Mouse (Mus musculus) Patski (cell line): ENCODE results near the gene Plekhh3. TPM values are rescaled to one million over a fixed set of nuclear protein-coding genes. Genes with fewer than 3 reads are reported as not detected.
A peak's percentile ranks its signal among the peaks of the same experiment; 100 is the strongest.

Experiments
- ATAC-seq: fragments of 100-300 bp; one replicate; pipeline ENCODE4 v1.8.0; 2021
- CTCF ChIA-PET: fragments of 350-600 bp; sonication (Branson Sonifier 250); formaldehyde crosslinking; loops from one replicate; lab custom pipeline; 2022; ENCODE audit warnings: inconsistent platforms; lab: Charles Lee
- POLR2A ChIA-PET: fragments of 350-600 bp; sonication (Branson Sonifier 250); formaldehyde crosslinking; loops from one replicate; lab custom pipeline; 2022; ENCODE audit warnings: antibody characterized with exemption, inconsistent platforms; lab: Charles Lee
- DNase-seq: peaks from one replicate; pipeline ENCODE4 v3.0.0-alpha.2; 2011; ENCODE audit warnings: low read depth, low spot score
- H3K27me3 ChIP-seq: fragments of 371-371 bp; one replicate; pipeline ENCODE4 v1.5.1; 2021
- CTCF ChIP-seq: fragments of 100-300 bp; IDR thresholded peaks from one replicate; pipeline ENCODE4 v1.5.1; 2021
- in situ Hi-C: fragments of 300-500 bp; cut with MboI; formaldehyde crosslinking; loops from 3 replicates; pipeline ENCODE4 v1.11.1; 2018; ENCODE audit warnings: low pct_unique_long_range_greater_than_20kb, mixed read lengths
- polyA plus RNA-seq: library from polyadenylated mRNA; unstranded; gene quantifications from one replicate; pipeline ENCODE4 v1.2.3, GENCODE M21; 2021

Plekhh3 gene
- polyA plus RNA-seq, 1 experiment from 2014 or later = 33.3 TPM

DNA sequence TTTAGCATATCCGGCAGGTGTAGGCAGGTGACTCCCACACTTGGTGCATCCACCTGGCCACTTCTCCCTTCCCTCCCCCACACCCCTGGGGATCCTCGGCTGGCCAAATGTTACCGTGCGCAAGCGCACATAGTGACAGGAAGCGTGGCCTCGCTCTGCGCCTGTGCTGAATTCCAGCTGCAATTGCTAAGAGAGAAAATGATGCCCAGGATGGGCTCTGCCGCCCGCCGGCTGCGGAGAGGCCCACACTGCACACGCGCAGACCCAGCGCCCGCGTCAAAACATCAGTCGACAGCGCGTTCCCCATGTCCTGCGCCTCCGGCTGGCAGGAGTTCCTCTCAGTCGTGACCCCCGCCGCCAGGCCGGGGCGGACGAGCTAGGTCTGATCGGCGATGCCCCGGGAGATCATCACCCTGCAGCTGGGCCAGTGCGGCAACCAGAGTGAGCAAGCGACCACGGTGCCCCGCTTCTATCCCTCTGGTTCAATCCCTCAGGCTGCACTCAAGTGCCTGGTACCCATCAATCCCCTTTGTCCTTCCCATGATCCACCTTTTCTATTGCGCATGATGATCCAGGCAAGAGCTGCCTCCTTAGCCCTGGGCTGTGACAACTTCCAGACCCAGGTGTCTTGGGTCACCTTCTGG, 15.3 kb downstream of the Plekhh3 start, which contains the start of gene Tubg2:
Gene Tubg2 (plus strand): TSS at position 180 of the 644 bp plus-strand sequence.
- in situ Hi-C loops = no loop called here
- no peaks in the 10 kb centered on the region for H3K27me3 ChIP-seq
- CTCF ChIA-PET = no interaction called here
- POLR2A ChIA-PET = no interaction called here
- DNase-seq (no peak), ATAC-seq (no peak)
- no peak for TF ChIP-seq CTCF

DNA sequence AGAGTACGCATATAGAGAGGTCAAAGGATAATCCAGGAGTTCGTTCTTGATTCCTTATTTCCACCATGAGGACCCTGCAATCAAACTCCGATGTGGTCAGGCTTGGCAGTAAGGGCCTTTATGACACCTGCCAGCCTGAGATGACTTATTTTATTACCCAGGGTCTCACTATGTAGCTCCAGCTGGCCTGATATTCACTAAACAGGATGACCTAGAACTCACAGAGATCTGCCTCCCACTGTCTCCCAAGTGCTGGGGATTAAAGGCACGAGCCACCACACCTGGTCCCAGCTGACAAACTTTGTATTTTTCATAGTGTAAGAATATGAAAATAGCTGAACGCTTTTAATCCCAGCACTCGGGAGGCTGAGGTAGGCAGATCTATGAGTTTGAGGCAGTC, 16.0 kb downstream of the Plekhh3 start:
- ATAC-seq (no peak), DNase-seq (no peak)
- CTCF ChIA-PET = no interaction called here
- in situ Hi-C loops = no loop called here
- POLR2A ChIA-PET = no interaction called here
- no peaks in the 10 kb centered on the region for H3K27me3 ChIP-seq
- no peak for TF ChIP-seq CTCF

DNA sequence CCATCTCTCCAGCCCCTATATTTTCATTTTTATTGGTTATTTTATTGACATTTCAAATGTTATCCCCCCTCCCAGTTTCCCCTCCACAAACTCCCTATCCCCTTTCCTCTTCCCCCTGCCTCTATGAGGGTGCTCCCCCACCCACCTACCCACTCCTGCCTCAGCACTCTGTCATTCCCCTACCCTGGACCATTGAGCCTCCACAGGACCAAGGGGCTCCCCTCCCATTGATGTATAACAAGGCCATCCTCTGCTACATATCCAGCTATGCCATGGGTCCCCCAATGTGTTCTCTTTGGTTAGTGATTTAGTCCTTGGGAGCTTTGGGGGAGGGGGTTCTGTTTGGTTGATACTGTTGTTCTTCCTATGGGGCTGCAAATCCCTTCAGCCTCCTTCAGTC, 16.5 kb downstream of the Plekhh3 start:
- in situ Hi-C loops = no loop called here
- no peaks in the 10 kb centered on the region for H3K27me3 ChIP-seq
- ChIA-PET CTCF (no interaction called here), POLR2A (no interaction called here)
- ATAC-seq (no peak), DNase-seq (no peak)
- no peak for TF ChIP-seq CTCF

DNA sequence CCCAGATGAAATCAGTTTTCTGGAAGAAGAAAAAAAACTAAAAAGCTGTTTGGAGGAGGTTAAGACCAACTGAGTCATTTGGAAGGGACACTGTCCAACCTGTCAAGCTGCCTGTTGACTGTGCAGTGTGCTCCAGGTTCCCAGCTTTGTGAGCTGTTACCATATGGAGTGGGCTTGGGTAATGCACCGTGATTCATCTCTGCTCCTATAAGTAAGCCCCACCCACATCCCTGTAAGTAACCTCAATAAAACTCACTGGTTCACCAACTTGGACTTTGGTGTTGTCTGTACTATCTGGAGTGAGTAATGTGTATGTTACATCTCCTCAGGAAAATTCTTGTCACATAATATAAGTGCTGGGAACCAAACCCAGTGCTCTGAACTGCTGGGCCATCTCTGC, 18.3 kb downstream of the Plekhh3 start:
- ATAC-seq = no peak
- no peak for TF ChIP-seq CTCF
- POLR2A ChIA-PET = interaction anchor here (0.7 kb wide), 1 partner anchor 147 kb away, joined by 5 read pairs; no protein-coding TSS in a partner anchor
- in situ Hi-C loops = no loop called here
- no peak for DNase-seq
- no peaks in the 10 kb centered on the region for H3K27me3 ChIP-seq
- CTCF ChIA-PET = interaction anchor here (0.7 to 1.3 kb wide), 5 partner anchors 11 to 48 kb away, joined by 3 to 5 read pairs (median 3); partner anchors contain the start of gene Cntnap1

DNA sequence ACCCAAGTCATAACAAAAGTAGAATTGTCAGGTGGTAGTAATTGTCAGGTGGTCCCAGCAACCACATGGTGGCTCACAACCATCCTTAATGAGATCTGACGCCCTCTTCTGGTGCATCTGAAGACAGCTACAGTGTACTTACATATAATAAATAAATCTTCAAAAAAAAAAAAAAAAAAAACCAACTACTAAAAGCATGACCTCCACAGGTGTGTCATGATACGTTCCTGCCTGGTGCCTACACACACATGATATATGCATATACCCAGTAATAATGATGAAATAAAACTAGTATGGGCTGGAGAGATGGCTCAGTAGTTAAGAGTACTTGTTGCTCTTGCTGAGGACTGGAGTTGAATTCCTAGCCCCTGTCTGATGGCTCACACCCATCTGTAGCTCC, 20.1 kb downstream of the Plekhh3 start:
- ATAC-seq (no peak), DNase-seq (no peak)
- ChIA-PET POLR2A (no interaction called here), CTCF (no interaction called here)
- H3K27me3 ChIP-seq = no peaks in the 10 kb centered on the region
- in situ Hi-C loops = no loop called here
- TF ChIP-seq CTCF = no peak

DNA sequence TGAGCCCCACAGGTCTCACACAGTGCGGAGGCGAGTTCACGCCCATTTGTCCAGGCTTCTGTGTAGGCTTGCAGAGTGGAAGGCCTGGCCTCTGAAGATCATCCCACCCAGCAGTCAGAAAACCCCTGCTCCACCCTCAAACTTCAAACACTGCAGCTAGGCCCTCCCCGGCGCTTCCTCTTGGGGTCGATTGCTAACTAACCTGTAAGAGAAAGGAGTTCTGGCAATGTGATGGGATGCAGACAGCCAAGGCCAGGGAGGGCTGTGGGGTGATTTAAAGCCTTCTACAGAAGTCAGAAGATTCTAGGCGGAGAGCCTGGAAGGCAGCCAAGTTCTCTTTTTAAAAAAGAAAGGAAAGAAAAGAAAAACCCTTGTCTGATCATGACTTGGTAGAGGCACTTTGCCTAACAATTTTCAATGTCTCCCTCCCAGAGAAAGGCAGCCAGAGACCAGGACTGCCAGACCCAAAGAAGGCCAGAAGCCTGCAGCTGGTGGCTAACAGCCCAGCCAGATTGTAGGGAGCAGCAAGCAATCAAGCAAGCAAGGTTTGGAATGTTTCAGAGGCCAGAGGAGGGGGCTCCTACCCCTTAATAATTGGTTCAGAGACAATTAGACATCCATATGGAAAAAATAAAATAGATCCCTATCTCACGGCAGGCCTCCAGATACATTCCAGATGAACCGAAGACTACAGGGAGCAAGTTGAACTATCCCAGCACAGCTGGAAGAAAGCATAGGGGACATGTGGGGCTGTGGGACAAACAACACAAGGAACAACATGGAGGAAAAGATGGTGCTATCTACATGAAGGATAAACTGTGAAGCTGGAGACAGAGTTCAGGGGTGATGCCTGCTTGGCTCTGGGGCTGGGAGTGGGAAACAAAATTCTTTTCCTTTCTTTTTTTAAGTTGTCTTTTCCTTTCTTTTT, 21.7 kb downstream of the Plekhh3 start:
- in situ Hi-C loops = no loop called here
- no peaks in the 10 kb centered on the region for H3K27me3 ChIP-seq
- DNase-seq (no peak), ATAC-seq (no peak)
- CTCF ChIA-PET = interaction anchor here (0.8 to 1.1 kb wide), 2 partner anchors 10 to 22 kb away, joined by 3 read pairs; no protein-coding TSS in a partner anchor
- TF ChIP-seq CTCF = no peak
- POLR2A ChIA-PET = interaction anchor here (1.3 kb wide), 1 partner anchor 22 kb away, joined by 3 read pairs; the partner anchor contains the start of genes Cntnap1 and Plekhh3

DNA sequence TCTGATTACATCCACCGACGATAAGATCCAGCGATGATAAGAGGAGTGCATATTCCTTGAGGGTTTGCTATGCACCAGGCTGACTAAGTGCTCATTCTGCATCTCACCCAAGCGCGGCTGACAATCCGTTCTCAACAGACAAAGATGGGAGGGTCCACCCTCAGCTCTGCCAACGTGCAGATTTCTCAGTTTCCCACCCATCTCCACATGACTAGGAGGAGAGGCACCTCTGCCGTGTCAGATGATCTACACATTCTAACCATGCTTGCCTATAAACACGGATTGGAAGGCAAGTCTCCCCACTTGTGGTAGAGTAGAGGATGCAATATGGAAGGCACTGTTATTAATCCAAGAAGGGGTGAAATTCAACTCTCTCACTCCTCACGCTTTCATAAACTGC, 22.4 kb downstream of the Plekhh3 start:
- CTCF ChIA-PET = interaction anchor here (0.8 kb wide), 1 partner anchor 10 kb away, joined by 3 read pairs; no protein-coding TSS in a partner anchor
- ATAC-seq = no peak
- POLR2A ChIA-PET = interaction anchor here (1.3 kb wide), 1 partner anchor 22 kb away, joined by 3 read pairs; the partner anchor contains the start of genes Cntnap1 and Plekhh3
- no peak for DNase-seq
- in situ Hi-C loops = no loop called here
- no peaks in the 10 kb centered on the region for H3K27me3 ChIP-seq
- TF ChIP-seq CTCF = no peak

DNA sequence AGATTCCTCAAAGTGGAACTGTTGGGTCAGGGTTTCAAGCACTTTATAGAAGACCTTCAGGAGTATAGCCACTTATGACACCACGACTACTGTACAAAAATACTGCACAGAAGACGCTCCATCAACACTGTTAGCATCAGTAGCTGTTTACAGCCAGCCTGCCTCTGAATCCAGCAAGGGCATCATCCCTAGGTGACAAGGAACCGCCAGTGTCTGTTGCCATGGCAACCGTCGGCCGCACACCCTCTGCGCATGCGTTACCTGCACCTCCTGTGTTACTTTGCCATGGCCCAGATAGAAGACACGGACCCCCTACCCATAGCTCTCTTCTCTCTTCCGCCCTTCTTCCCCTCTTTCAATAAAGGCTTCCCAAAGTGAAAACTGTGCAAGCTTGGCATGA, 24.8 kb downstream of the Plekhh3 start:
- no peak for TF ChIP-seq CTCF
- CTCF ChIA-PET = interaction anchor here (1.4 kb wide), 1 partner anchor 9 kb away, joined by 3 read pairs; no protein-coding TSS in a partner anchor
- POLR2A ChIA-PET = no interaction called here
- DNase-seq = no peak
- in situ Hi-C loops = no loop called here
- no peaks in the 10 kb centered on the region for H3K27me3 ChIP-seq
- no peak for ATAC-seq

DNA sequence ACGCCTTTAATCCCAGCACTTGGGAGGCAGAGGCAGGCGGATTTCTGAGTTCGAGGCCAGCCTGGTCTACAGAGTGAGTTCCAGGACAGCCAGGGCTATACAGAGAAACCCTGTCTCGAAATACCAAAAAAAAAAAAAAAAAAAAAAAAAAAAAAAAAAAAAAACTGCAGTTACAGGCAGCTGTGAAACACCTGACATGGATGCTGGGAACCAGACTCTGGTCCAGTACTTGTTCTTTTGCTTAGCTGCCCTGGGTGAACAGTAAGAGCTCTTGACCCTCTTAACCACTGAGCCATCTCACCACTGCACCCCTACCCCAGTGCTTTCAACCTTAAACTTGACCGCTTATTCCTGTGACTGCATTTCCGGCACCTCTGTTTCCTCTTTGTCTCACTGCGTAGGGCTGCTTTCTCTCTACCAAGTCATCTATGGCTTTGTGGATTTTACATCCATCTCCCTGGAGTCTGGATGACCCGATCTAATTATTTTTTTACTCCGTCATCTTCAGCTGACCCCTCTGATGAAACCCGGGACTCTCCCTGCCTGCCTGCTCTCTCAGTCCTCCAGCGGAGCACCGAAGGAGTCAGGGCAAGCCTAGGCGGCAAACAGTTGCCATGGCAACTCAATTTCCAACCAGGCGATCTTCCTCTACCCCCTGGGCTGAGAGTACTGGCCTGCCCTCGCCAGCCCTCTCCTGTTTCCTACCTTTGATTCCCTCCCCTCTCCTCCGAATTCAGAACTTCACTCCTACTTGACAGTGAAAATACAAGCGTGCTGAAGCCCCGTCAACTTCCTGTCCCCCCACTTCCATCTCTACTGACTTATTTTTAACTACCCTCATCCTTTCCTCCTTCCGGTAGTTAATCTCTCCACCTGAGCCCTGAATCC, 27.6 kb downstream of the Plekhh3 start:
- in situ Hi-C loops = no loop called here
- no peak for DNase-seq
- POLR2A ChIA-PET = interaction anchor here (0.6 kb wide), 1 partner anchor 102 kb away, joined by 3 read pairs; the partner anchor contains the start of gene Ramp2
- ATAC-seq = peak; percentile 17
- no peaks in the 10 kb centered on the region for H3K27me3 ChIP-seq
- no peak for TF ChIP-seq CTCF
- CTCF ChIA-PET = no interaction called here
